Mouse (Mus musculus) lung, postnatal 0 days (tissue): Measurements from ENCODE around the gene Fam219b. TPM values are rescaled to one million over a fixed set of nuclear protein-coding genes. Genes with fewer than 3 reads are reported as not detected.

Experiments used
- ATAC-seq: fragments of 200-750 bp; cut with Nextera tagmentation; 2 replicates; pipeline ENCODE4 v1.8.0; 2017; ENCODE audit warnings: moderate library complexity
- DNase-seq: peaks from one replicate; pipeline ENCODE4 v3.0.0-alpha.2; 2016; ENCODE audit warnings: low spot score
- H3K27ac ChIP-seq: fragments of 300-500 bp; sonication (generic); 2 replicates; pipeline ENCODE4 v1.5.1; 2014; ENCODE audit warnings: antibody characterized with exemption, mild to moderate bottlenecking, low read length, mixed read lengths
- H3K27me3 ChIP-seq: fragments of 300-500 bp; sonication (generic); replicated peaks from 2 replicates; pipeline ENCODE4 v1.6.1; 2014; ENCODE audit warnings: low read length, mixed read lengths; ENCODE audit not compliant: insufficient read depth
- H3K36me3 ChIP-seq: fragments of 300-500 bp; sonication (generic); 2 replicates; pipeline ENCODE4 v1.6.1; 2014; ENCODE audit warnings: low read length, mixed read lengths; ENCODE audit not compliant: insufficient read depth
- H3K4me1 ChIP-seq: fragments of 300-500 bp; sonication (generic); 2 replicates; pipeline ENCODE4 v1.6.1; 2014; ENCODE audit warnings: antibody characterized with exemption, low read depth, low read length, mixed read lengths; ENCODE audit not compliant: insufficient read depth
- H3K4me2 ChIP-seq: fragments of 300-500 bp; sonication (generic); replicated peaks from 2 replicates; pipeline ENCODE4 v1.6.1; 2014; ENCODE audit warnings: low read depth, mild to moderate bottlenecking, low read length, moderate library complexity, mixed read lengths
- H3K4me3 ChIP-seq: fragments of 300-500 bp; sonication (generic); 2 replicates; pipeline ENCODE4 v1.5.1; 2014; ENCODE audit warnings: low read depth, low read length
- H3K9ac ChIP-seq: fragments of 300-500 bp; sonication (generic); replicated peaks from 2 replicates; pipeline ENCODE4 v1.6.1; 2014; ENCODE audit warnings: low read depth, mild to moderate bottlenecking
- H3K9me3 ChIP-seq: fragments of 300-500 bp; sonication (generic); 2 replicates; pipeline ENCODE4 v1.6.1; 2016; ENCODE audit warnings: low read length, mixed read lengths
- CTCF ChIP-seq: IDR thresholded peaks from 2 replicates; pipeline ENCODE4 v1.5.1; 2016; ENCODE audit warnings: antibody characterized with exemption, mild to moderate bottlenecking
- EP300 ChIP-seq: IDR thresholded peaks from 2 replicates; pipeline ENCODE4 v1.6.1; 2016; ENCODE audit warnings: antibody characterized with exemption, mild to moderate bottlenecking, control low read depth
- WGBS: fragments of 180-500 bp; shearing (Covaris S2); extraction: QIAGEN DNeasy Blood & Tissue Kit; methylation state at CpG from one replicate; pipeline ENCODE4 v1.1.7; 2014; 5-methylcytosine and 5-hydroxymethylcytosine counted together
- polyA plus RNA-seq: library from polyadenylated mRNA; unstranded; fragments of >200 nt; fragmentation: Nextera tagmentation; extraction: Ambion mirVana; gene quantifications from 2 replicates; pipeline ENCODE4 v1.2.1, GENCODE M21; 2015

The Fam219b gene
- polyA plus RNA-seq, 1 experiment from 2014 or later = 13.5 TPM

DNA sequence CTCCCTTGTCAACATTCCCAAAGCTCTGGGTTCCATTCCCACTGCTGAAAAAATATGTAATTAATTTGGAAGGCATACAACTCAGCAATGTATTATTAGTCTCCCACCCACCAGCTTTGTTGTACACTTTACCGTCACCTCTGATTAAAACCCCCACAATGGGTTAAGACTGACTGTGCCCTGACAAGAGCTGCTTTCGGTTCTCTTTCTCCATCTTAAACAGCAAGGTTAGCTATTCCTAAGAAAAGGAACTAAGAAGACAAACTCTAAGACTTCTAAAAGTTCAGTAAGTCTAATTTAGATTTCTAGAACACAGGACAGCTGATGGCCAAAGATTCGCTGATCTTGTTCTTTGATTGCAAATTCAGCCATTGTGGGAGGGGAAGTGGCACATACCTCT lies 19.9 kb downstream of the Fam219b start:
- Histone ChIP-seq H3K4me3 (no peak overlapping the region), H3K9me3 (no peaks in the 10 kb centered on the region), H3K4me2 (no peak overlapping the region), H3K9ac (no peak overlapping the region), H3K27me3 (no peaks in the 10 kb centered on the region), H3K27ac (no peak overlapping the region), H3K36me3 (no peaks in the 10 kb centered on the region), H3K4me1 (peaks cover 10% of the 10 kb centered on the region; the same call in 1 of the 2 replicates)
- DNase-seq (no peak), ATAC-seq (no peak)
- TF ChIP-seq CTCF = no peak
- TF ChIP-seq EP300 = no peak
- WGBS = 63% methylated on average over 3 of the region's 3 CpGs

DNA sequence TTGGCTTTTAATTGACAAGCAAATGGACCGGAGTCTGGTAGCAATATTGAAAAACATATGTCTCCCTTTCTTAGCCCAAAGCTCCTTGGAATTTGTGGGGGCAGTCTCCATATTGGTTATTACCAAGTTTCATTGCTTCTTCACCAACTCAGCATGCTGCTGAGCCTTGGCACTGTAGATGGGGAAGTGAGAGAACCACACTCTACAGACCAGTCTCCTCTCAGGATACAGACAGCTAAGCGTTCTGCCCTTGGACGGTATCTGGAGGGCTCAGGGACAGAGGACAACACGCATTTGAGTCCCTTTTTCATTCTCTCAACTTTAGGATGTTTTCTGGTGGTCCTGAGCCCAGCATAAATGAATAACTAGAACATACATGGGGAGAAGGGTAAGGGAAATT lies 21.3 kb downstream of the Fam219b start:
- peaks cover 23% of the 10 kb centered on the region; the same call in 1 of the 2 replicates for H3K4me1 ChIP-seq
- no peak overlapping the region for H3K4me3 ChIP-seq
- no peak overlapping the region for H3K27ac ChIP-seq
- ATAC-seq (no peak), DNase-seq (no peak)
- TF ChIP-seq EP300 (no peak), CTCF (no peak)
- no peaks in the 10 kb centered on the region for H3K36me3 ChIP-seq
- 74% methylated on average over 4 of the region's 4 CpGs for WGBS
- no peaks in the 10 kb centered on the region for H3K9me3 ChIP-seq
- H3K4me2 ChIP-seq = no peak overlapping the region
- H3K27me3 ChIP-seq = no peaks in the 10 kb centered on the region
- H3K9ac ChIP-seq = no peak overlapping the region

DNA sequence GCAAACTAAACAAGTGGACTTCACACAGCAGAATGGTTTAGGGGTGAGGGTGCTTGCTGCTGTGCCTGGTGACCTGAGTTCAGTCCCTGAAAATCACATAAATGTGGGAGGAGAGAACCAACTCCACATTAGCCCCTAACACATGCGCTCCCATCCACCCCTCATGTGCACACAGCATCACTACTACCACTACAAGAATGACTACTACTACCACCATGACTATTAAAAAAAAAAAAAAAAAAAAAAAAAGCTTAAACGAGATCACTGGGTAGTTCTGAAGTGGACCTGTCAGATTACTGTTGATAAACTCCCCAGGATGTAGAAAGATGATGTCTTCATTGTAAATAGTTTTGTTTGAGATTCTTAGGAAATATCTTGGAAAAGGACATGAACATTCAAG lies 22.2 kb downstream of the Fam219b start:
- no peaks in the 10 kb centered on the region for H3K9me3 ChIP-seq
- no peak overlapping the region for H3K4me2 ChIP-seq
- H3K9ac ChIP-seq = no peak overlapping the region
- no peaks in the 10 kb centered on the region for H3K36me3 ChIP-seq
- no peak overlapping the region for H3K27ac ChIP-seq
- H3K27me3 ChIP-seq = no peaks in the 10 kb centered on the region
- no peak for TF ChIP-seq EP300
- no peak overlapping the region for H3K4me3 ChIP-seq
- peaks cover 23% of the 10 kb centered on the region; the same call in 1 of the 2 replicates for H3K4me1 ChIP-seq
- ATAC-seq (no peak), DNase-seq (no peak)
- WGBS = 64% methylated on average over 2 of the region's 2 CpGs

DNA sequence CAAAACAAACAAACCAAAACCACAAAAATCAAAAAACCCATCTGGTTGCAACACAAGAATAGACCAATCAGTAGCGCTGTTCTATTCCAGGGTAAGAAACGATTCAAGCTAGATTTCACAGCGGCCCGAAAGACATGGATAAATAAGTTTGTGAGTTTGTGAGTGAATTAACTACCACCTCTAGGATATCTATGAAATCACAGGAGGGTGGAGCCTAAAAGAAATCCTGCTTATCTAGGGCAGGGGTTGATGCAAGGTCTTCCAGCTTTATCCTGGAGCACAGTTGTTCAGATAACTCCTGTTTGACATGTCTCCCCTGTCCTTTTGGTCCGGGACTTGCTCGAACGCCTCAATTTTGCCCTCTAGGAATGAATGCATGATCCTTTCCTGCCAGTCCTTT lies 22.9 kb downstream of the Fam219b start:
- Histone ChIP-seq H3K4me1 (peaks cover 24% of the 10 kb centered on the region; the same call in 1 of the 2 replicates), H3K27ac (0 out of 2 replicates have a peak overlapping the region, but pooled peaks have one; percentile 73), H3K9ac (no peak overlapping the region), H3K36me3 (no peaks in the 10 kb centered on the region), H3K27me3 (no peaks in the 10 kb centered on the region), H3K4me2 (peak overlapping the region; percentile 64), H3K9me3 (no peaks in the 10 kb centered on the region), H3K4me3 (peak overlapping the region; percentile 63)
- TF ChIP-seq EP300 (no peak), CTCF (no peak)
- DNase-seq = no peak
- 26% methylated on average over 7 of the region's 7 CpGs for WGBS
- ATAC-seq = no peak

DNA sequence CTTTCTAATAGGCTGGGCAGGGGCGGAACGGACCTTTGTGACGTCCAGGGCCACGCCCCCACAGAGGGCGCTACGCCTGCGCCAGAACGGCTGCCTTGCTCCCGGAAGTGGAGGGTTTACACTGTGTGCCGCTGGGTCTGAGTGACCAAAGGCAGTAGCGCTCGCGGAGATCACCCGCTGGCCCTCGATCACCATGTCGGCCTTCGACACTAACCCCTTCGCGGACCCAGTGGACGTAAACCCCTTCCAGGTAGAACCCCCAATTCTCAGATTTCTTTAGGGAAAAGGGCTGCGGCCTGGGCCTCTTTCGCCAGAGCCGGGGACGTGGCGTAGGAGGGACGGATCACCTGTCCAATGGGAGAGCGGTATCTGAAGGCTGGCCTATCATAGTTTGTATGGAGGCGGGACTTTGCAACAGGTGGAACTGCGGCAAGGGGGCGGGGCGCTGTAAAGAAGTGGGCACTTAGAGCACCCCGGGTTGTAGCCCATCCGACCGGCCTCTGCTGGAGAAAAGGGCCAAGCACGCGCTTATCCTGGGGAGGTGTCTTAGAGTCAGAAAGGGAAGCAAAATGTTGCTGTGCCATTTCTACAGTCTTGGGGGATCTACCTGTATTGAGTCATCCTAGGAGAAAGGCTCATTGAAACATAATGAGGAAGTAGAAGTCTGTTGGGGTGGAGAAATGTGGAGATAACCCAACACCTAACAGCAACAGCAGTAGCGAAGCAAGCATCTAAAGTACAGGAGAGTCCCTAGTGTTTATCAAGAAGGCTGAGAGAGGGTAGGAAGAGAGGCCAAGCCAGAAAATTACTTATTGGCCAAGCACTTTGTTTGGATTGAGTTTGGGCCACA lies 23.8 kb downstream of the Fam219b start, which contains the start of gene Scamp2:
Scamp2 (plus strand) TSS at position 83 of the 850 bp plus-strand sequence.
- Histone ChIP-seq H3K4me1 (peaks cover 27% of the 10 kb centered on the region; the same call in 1 of the 2 replicates), H3K9ac (peak within 1 kb of the TSS; percentile 61), H3K27me3 (no peaks in the 10 kb centered on the region), H3K4me2 (peak within 1 kb of the TSS; percentile 64), H3K4me3 (peak within 1 kb of the TSS; percentile 63), H3K27ac (peak within 1 kb of the TSS; percentile 74), H3K36me3 (no peaks in the 10 kb centered on the region), H3K9me3 (no peaks in the 10 kb centered on the region)
- ATAC-seq (peak; percentile 98), DNase-seq (peak; percentile 98)
- WGBS = 2% methylated on average over 37 of the region's 37 CpGs
- TF ChIP-seq EP300 (no peak), CTCF (peak; percentile 47)

DNA sequence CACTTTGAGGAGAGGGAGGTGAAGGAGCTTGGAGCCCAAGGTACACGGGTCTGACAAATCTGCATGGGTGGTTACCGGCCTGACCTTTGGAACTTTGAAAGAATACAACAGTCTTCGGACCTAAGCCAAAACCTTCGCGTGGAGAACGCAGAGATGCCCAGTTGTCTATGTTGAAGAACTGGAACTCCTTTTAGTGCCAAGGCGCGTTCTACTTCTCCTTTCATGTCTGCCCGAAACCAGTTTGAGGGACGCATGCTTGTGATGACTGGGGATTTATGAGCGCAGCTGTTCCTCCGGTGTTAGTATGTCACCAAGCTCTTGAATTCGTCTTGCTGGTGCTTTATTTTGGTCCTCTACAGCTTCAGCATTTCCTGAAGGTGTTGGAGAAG lies 24.4 kb downstream of the Fam219b start:
- 74% methylated on average over 13 of the region's 13 CpGs for WGBS
- DNase-seq (no peak), ATAC-seq (no peak)
- Histone ChIP-seq H3K27me3 (no peaks in the 10 kb centered on the region), H3K4me2 (peak overlapping the region; percentile 64), H3K4me3 (peak overlapping the region; percentile 63; the same call in 1 of the 2 replicates), H3K4me1 (peaks cover 27% of the 10 kb centered on the region; the same call in 1 of the 2 replicates), H3K27ac (peak overlapping the region; percentile 74), H3K9me3 (no peaks in the 10 kb centered on the region), H3K36me3 (no peaks in the 10 kb centered on the region), H3K9ac (0 out of 2 replicates have a peak overlapping the region, but pooled peaks have one; percentile 0)
- TF ChIP-seq EP300 (no peak), CTCF (no peak)
